Mouse (Mus musculus): ENCODE data around the gene Slc9a9.
A peak's percentile ranks its signal among the peaks of the same experiment; 100 is the strongest.

GRCm38 (mm10) chr9:94668589-94668988 is 1.1 kb upstream of the Slc9a9 start:
- TF ChIP-seq CTCF (IDR thresholded peaks at IDR 0.05; ENCODE audit: low read depth): peak; percentile 23
- TF ChIP-seq EP300 (IDR thresholded peaks at IDR 0.05; ENCODE audit: low read depth): no peak
